Mouse (Mus musculus) thymus, postnatal 14 days (tissue): ENCODE measurements around the gene Map3k6.

Experiments
- DNase-seq: peaks from one replicate; pipeline ENCODE4 v3.0.0; 2021

Map3k6 gene

DNA sequence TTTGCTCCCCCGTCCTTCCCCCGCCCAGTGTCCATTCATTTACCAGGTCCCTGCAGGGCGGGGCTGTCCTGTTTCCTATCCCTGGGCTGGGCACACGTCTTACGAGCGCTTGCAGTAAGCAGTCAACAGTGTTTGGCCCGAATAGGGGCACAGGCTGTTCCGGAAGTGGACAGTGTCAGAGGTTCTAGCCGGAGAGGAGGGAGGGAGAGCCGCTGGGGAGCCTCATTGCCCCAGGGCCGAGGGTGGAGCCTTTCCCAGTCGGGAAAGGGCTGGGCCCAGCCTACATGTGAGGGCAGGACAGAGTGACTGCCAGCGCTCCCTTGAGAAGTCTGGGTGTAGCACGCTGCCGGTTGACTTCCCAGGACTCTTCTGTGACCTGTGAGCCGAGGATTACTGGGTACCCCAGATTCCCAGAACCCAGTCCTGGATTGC lies at the start of gene Map3k6:
Gene Map3k6, plus strand, starts transcription at position 329 of the 432 bp plus-strand sequence.
- DNase-seq = no peak

DNA sequence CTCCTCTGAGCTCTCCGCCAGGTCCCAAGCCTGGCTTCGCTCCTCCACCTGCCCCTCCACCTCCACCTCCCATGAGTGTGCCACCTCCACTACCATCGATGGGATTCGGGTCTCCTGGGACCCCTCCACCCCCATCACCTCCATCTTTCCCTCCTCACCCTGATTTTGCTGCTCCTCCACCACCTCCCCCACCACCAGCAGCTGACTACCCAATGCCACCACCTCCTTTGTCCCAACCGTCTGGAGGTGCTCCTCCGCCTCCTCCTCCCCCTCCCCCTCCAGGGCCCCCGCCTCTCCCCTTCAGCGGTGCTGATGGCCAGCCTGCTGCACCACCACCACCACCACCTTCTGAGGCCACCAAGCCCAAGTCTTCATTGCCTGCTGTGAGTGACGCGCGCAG lies 46.1 kb upstream of the Map3k6 start:
- no peak for DNase-seq

DNA sequence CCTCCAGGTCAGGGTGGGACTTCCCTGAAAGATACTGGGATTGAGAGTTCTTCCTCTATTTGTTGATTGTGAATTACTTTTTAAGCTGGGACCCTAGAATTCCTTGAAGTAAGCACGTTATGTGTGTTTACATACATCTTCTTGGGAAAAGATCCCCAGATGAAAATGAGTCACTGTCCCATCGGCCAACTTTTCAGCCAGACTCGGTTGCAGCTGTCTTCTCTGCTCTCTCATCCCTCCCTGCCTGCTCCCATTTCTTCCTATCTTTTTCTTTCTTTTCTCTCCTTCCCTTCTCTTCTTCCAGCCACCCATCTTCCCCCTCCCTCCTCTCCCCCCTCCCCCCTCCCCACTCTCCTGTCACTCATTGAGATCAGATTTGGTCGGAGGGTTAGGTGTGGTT lies 45.6 kb upstream of the Map3k6 start:
- DNase-seq = no peak

DNA sequence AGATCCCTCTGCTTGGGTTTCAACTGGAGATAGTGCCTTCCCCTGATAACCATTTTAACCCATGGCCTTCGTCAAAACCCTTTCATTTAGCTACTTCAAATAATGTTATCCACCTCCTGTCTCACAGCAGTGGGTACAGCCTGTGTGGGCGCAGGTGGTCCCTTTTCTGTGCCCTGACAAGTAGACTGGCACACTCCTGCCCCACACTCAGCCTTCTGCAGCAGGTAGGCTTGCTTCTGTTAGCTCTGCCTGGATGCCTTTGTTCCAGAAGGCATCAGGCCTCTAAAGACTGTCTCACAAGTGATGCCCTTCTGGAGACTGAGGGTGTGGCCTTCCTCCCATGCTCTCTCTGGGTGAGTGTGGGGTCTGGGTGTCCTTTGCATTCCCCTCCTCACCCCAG lies 44.5 kb upstream of the Map3k6 start:
- peak; percentile 56 for DNase-seq

DNA sequence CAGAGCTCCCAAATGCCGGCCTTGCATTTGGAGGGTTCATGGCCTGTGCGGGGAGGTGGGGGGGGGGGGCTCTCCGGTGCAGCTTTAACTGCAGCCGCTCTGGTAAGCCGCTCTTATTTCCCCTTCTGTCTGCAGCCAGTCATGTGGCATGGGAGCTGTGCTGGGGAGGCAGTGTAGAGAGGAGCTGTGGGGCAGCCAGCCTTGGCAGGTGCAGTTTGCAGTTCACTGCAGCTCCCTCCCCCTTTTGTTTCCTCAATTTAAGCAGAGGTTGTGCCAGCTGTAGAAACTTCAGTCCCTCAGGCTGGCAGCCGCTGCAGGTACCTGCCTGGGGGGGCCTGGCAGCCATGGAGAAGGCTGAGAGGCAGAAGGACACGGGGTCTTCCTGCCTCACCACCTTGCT lies 43.8 kb upstream of the Map3k6 start:
- DNase-seq = peak; percentile 83

DNA sequence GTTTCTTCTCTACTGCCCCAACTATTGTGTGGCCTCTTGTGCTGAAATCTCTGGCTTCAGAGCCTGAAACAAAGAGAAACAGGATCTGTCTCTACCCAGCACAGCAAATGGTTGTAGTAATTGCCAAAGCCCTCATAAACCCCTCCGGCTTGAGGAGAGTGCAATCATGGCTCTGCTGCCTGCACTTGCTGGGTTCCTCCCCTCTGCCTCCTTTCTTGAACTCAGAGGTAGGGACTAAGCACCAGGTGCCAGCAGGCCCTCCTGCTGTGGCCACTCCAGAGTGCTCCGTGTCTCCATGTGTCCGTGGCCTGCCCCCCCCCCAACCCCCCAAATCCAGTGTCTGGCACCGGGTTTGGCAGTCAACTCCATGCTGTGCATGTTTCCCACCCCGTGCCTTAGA lies 43.3 kb upstream of the Map3k6 start:
- no peak for DNase-seq

DNA sequence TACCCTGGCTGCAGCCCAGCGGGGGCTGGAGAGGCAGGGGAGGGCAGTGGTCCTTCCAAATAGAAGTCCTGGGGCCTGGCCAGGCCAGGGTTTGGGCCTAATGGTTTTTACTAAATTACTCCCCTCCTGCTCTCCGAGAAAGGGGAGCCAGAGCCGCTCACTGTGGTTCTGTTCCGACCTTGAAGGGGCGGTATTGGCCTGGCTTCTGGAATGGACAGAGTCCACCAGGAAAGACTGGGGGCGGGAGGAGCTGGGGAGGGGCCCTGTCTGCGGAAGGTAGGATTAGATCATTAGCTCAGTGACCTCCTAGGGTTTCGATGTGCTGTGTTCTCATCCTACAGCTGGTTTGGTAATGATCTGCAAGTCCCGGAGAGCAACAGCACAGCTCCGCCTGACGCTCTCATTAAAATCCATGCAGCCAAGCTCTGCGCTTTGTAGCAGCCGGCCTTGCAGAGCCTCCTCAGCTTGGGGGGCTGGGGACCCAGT lies 42.8 kb upstream of the Map3k6 start:
- no peak for DNase-seq

DNA sequence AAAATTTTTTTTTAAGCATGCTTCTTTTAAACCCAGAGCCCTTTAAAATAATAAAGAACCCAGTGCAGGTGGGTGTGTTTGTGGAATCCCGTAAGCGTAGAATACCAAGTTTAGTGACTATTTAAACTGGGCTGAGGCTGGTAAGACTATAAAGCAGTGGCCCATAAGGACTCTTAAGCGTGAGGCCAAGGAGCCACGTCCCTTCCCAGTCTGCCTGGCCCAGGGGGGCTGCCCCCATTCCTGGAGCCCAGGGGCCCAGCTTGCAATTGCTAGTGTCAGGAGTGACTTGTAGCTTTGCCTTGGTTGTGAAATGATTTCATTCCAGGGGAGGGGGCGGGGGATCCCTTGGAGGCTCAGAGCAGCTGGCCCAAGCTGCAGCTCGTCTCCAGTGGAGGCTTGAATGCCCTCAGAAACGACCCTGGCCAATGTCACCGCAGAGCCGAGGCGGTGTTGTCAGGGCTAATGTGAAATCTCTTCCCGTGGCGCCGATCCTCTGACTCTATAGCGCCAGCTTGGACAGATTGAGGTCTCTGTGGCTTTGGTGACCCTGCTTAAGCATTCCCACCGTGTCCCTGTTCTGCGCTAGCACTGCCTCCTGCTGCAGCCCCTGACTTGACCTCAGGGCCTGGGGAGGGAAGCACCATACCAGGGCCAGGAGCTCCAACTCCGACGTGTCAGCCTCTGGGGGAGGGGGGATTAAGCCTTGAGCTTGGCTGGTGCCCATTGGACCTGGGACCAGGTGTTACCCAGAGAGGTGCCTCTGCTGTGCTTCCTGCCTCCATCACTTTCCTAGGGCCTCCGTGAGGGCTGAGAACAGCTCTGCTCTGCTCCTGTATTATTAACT lies 42.1 kb upstream of the Map3k6 start:
- DNase-seq = no peak

DNA sequence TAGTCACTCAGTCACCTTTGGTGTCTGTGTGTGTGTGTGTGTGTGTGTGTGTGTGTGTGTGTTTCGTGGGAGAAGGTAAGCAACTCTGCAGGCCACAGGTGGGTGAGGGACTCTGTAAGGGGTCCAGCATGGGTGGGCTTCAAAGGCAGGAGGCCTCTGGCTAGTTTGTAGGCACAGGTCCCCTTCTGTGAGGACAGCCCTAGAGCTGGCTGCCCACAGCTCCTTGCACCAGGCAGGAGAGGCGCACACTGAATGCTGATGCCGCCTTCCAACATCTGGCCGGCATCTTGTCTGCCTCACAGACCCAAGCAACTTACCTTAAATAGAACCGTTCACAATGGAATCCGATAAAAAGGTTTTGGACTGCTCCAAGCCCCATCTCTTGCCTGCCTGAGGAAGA lies 40.9 kb upstream of the Map3k6 start:
- DNase-seq = no peak

DNA sequence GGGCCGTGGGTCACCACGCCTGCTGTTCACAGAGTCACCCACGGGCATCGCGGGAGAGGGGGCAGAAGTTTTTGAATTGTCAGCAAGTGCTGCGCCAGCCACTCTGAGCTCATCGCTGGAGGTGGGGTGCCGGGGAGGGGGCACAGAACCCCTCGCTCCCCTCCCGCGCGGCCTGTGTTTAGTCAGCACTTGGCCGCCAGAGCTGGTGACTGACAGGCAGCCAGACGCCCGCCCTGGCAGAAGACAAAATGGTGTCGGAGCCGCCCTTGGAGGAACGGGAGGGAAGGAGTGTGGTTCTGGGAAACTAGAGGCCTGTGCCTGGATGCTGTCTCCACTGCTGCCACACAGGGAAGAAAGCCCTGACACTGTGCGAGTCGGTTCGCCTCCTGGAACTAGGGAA lies 40.3 kb upstream of the Map3k6 start:
- no peak for DNase-seq

DNA sequence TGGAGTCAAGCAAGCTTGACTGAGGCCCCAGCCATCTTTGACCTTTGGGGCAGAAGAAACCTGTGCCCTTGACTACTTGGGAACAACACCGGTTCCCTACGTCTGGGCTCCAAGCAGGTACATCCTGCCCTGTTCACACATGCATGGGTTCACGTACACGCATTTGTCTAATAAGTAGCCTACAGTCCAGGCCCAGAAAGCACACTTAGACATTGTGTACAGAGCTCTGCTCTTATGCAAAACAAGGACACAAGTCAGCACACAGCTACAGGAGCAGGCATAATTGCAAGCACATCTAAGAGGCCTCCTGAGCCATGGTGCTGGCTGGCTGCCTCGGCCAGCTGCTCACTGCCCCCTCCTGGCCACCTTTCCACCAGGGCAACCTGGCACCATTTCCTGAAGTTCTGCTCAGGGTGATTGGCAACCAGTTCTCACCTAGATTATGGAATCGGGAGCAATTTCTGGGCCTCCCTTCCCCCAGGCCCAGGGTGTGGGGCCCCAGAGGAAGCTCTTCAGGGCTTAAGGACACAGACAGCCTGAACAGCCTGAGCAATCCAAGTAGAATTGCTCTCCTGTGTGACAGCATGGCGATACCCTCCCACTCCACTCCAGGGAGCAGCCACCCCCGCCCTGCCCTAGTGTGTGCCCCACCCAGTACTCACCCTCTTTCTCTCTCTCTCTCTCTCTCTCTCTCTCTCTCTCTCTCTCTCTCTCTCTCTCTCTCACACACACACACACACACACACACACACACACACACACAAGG lies 39.4 kb upstream of the Map3k6 start:
- DNase-seq = peak; percentile 78

DNA sequence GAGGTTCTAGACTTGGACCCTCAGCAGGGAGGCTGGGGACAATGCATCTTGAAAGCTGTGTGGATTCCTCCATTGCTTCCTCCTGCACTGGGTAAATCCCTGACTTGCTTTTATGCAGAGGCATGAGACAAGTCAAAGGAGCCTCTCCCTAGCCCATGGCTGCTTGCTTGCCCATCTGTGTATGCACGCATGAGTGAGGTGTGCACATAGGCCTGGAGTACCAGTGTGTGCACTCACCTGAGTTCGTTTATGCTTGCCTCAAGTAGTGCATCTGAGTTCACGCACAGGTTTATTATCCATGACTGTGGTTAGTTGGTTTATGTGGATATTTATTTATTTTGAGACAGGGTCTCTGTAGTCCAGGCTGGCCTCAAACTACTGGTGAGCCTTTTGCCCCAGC lies 38.4 kb upstream of the Map3k6 start:
- DNase-seq = no peak

DNA sequence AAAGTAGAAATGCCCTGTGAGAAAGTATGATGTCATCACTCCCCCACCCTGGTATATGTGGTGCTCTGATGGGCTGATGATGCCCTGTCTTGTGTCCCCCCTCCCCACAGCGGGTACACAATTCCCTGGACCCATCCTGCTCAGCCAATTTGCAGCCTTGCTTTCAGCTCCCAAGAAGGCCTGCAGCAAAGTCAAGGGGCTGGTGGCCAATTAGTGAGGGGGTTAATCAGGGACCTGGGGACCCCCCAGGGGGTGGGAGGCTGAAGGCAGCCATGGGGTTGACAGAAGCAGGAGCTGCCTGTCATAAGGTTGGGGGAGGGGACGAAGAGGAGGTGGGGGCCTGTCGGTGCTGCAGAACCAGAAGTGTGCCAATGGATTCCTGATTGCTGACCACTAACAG lies 37.0 kb upstream of the Map3k6 start:
- no peak for DNase-seq

DNA sequence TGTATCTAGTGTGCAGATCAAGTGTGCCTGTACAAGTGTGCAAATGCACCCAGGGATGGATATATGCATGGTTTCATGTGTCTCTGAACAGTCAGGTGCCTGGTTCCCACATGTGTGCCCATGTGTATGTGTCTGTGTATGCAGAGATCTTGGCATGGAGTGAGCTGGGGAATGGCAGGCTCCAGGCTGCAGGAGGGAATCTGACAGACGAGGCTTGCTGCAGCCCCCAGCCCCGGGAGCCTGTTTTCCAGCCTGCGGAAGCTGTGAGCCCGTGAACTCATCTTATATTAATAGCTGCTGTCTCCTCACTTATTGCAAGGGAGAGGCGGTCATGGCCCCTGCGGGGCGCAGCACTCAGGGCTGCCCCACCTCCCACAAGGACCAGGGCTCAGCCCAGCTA lies 36.2 kb upstream of the Map3k6 start:
- no peak for DNase-seq

DNA sequence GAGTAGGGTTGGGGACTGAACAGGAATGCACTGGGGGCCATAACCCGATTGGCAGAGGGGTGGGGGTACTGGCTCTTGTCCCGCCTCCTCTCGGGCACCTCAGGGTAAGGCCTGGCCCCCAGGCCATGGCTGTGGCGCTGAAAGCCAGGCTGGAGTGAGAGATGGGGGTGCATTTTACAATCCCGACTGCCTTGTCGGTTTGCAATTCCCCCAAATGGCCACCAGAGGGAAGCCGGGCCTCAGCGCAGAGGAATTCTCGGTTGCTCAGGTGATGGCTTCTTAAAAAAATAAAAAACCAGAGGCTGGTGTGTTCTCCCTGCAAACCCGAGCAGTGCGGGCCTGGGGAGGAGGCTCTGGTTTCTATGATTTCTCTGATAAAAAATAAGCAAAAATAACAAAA lies 31.3 kb upstream of the Map3k6 start:
- DNase-seq = peak; percentile 69

DNA sequence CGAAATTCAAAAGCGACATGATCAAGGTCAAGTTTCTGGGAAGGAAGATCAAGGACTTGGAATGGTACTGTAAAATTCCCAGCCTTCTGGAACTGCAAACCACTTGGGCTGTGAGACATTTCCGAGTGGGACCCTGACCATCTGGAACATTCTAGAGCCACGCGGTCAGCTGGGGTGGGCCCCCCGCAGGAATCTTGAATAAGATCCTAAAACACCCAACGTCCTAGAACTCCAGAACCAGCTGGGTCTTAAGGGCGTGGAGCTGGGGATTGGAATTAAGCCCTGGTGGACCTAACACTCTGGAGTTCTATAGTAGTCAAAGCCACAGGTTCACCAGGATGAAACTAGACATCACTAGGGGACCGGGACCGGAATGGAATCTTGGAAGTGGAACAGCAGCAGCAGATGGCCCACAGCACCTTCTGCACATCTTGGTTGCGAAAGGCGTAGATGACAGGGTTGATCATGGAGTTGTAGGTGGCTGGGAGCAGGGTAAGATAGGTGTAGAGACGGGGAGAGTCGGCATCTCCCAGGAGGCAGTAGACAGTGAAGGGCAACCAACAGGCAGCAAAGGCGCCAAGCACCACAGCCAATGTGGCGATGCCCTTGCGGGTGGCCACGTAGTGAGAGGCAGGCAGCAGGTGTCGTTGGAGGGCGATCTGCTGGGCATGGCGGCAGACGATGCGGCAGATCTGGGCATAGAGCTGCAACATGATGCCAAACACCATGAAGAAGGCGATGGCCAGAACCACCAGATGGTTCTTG lies 30.4 kb upstream of the Map3k6 start:
- no peak for DNase-seq

DNA sequence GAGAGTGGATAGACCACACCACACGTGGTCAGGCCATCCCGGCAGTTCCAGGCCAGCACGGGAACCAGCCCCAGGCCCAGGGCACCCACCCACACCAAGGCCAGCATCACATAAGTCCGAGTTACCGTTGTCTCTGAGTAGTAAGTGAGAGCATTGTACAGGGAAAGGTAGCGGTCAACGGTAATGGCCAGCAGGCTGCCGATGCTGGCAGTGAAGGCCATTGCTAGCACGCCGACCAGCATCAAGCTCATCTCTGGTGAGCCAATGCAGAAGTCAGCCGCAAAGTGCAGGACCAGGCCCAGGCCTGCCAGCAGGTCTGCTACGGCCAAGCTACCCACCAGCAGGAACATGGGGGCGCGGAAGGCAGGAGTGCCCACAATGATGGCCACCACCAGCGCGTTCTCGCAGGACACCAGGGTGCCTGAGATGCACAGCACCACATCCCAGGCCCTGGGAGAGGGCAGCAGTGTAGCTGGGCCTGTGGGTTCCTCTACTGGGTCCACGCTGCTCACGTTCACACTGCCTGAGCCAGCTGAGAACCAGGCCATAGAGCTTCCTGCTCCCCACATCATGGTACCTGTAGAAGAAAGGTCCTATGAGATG lies 29.7 kb upstream of the Map3k6 start:
- DNase-seq = no peak

DNA sequence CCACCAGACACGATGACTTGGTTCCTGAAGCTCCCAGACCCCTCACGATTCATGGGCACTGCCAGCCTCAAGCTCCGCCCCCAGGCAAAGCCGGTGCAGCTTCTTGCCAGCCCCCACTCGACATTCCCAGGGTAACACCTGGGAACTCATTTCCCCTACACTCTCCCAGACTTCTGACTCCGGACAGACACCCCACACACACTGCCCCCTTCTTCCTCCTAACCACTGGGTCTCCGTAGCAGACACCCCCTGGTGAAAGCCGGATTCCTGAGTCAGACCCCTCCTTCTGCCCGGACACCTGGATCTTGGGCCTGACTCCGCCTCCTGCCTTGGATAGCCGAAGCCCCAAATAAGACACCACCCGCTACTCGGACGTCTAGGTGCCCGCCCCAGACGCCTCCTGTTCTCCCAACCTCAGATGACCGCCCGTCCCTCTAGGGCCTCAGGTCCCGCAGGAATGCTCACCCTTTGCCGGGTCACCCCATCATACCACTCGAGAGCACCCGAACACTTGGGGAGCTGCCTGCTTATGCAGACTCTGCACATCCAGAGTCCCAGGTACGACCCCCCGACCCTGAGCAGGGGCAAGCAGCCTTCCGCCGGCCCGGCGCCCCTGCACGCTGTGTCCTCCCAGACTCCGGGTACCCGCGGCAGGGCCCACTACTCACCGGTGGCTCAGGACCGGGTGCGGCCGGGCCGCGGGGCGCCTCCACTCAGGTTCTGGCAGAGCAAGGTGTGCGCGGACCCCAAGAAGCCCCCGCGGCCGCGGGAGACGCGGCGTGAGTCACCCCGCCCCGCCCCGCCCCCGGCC lies 28.7 kb upstream of the Map3k6 start, which contains the start of the genes Cd164l2 and Gpr3:
Gene Cd164l2, plus strand, starts transcription at position 381 of the 811 bp plus-strand sequence.
Gene Gpr3, minus strand, starts transcription at position 786 of the 811 bp plus-strand sequence.
- DNase-seq = no peak

DNA sequence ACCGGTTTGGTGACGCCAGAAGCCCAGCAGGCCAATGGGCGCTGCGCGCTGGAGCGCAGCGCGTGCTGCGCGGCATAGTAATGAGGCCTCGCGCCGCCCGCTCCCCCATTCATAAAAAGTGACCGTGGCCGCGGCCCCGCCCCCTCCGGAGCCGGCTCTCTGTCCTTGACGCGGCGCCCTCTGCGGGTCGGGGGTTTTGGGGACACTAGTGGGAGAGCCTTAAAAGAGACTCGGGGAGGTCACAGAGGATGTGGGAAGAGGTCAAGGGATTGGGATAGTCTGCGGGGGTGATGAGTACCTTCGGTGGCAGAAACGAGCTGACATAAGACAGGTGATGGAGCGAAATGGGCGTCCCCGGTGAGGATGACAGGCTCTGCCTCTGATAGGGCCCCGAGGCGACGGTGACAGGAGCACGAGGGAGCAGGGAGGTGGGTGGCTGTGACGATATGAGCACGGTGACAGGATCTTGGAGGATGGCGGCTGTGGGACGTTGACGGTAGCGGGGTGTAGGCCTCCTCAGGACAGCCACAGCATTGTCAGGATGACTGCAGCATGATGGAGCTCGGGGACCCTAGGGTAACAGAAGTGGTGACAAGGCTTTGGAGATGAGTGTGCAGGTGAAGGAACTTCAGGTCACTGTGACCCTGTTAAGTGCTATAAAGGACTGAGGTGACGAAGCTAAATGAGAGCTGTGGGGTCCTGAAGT lies 27.9 kb upstream of the Map3k6 start:
- DNase-seq = peak; percentile 64

DNA sequence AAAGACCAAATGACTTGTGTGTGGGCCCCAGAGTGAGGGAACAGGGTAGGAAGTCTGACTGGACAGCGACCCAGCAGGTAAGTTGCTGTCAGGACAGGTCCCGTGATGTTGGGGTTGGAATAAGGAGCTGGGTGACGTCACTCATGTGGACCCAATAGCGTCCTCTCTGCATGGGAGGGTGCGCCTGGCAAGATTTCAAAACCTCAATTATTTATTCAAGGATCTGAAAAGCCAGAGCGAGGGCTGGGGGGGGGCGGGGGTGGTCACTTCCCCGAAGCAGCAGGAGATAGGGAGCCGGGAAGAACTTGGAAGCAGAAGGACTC lies 27.4 kb upstream of the Map3k6 start:
- no peak for DNase-seq

DNA sequence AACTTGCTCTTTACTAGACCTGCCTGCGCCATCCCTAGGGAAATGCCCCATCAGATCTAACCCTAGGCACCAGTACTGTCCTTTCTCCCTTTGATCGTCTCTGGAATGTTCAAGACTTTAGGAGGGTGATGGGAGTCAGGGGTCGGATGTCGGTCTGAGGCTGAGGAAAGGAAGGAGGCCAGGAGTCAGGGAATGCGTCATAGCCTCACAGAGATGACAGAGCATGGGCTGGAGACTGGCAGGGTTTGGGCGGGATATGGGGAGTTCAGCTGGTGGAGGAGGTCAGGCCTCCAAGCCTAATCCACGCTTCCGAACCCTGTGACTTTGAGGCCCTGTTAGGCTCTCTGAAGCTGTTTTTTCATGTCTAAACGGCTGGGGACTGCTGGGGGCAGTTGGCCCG lies 27.0 kb upstream of the Map3k6 start:
- no peak for DNase-seq
